Mouse (Mus musculus): ENCODE results near the gene Zfp872. TPM values are rescaled to one million over a fixed set of nuclear protein-coding genes. Genes with fewer than 3 reads are reported as not detected.

Gene Zfp872
- not detected for total RNA-seq (2023)

DNA sequence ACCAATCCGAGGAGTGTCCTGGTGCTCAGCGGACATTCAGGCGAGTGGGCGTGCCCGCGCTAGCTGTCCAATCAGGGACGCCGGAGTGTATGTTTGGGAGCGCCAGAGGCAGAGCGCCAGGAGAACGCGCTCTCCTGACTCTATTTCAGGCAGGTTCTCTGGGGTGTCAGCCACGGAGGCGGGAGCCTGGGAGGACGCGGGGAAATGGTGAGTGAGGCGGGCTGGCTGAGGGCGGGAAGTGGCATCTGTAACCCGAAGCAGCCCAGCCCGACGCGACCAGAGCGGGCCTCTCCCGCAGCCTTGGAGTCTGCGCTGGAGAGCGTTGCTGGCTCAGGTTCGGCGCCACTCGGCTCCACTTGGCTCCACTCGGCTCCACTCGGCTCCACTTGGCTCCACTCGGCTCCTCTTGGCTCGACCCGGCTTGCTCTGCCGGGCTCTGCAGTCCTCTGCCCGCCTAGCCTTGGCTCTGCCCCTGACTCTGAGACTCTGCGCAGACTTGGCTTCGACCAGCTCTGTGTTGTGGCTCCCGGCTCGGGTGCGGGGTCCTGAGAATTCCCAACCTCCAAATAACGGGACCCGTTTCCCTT is at the start of gene Zfp872:
Zfp872 (plus strand) TSS at position 66 of the 587 bp plus-strand sequence.

DNA sequence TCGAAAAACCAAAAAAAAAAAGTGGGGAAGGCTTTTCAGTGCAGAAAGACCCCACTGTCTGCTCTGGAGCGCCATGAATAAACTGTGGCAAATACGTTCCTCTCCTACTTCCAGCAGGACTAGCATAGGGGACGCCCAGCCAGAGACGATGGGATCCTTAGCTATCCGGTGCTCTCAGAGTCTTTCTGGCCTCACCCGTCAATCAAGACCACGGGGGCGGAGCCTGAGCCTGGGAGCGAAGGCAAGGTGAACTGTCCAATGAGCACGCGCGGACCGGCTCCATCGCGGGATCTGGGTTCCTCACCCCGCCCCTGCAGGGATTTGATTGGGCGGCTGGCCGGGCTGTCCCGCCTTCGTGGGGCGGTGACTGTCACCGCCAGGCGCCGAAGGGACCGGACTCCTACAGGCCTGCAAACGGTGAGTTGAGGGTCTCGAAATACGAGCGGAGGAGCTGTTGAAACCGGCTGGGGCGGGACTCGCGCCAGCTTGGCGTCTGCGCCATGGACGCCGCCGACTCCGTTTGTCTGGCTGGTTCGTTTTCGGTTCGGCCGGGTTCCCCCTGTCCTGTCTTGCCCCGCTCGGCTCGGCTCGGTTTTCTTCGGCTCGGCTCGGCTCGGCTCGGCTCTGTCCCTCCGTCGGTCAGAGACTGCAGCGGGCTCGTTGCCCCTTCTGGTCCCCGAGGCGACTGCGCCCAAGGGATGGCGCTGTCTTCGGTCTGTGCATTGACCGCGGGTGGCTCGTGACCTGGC is 31.2 kb upstream of the Zfp872 start, which contains the start of gene Pigyl:
Pigyl (plus strand) TSS at position 350 of the 749 bp plus-strand sequence.

DNA sequence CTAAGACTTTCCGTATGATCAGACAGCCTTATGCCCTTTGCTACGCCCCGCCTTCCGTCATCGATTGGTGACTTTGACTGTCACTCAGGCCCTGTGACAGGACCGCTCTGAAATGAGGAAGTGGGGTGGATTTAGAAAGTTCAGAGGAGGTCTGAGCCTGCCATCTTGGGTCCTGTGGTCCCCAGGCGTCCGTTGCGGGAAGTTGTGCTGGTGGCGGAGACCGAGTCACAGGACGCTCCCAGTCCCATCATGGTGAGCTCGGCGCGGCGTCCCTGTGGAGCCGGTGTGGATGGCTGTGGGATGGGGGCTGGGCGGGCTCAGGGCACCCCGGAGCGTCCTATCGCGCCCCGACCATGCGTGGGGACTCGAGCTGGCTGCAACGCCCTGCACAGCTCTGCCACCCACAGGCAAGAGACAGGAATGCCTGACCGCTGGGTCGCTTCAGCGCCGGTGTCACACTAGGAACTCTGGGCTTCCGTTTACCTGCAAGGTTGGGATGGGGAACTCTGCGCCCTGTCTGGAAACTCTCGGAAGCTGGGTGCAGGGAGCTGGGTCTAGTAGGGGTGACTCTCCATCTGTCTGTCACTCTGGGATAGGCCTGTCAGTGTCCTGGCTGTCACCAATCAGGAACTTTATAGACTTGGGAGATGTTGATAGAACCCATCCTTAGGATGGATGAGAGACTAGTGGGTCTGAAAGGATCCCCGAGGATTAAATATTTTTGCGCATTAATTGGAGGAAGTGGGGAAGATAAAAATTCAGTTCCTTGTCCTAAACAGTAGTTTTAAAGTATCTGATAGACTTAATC is 37.9 kb downstream of the Zfp872 start, which contains the start of gene Zfp809:
Zfp809 (plus strand) TSS at position 134 of the 808 bp plus-strand sequence.

Other genes starting within 250 kb of the Zfp872 start
- 7.4 TPM for gene Swsap1, start 232.3 kb upstream of the Zfp872 start, total RNA-seq (2023)
- not detected for gene Epor, start 224.6 kb upstream of the Zfp872 start, total RNA-seq (2023)
- gene Rgl3, start 198.6 kb upstream of the Zfp872 start, total RNA-seq (2023), result not detected
- not detected for gene Ccdc151, start 185.5 kb upstream of the Zfp872 start, total RNA-seq (2023)
- gene Prkcsh, start 185.3 kb upstream of the Zfp872 start, total RNA-seq (2023), result 93.5 TPM
- 0.18 TPM for gene Elavl3, start 136.1 kb upstream of the Zfp872 start, total RNA-seq (2023)
- gene Gm49318, start 116.8 kb upstream of the Zfp872 start, total RNA-seq (2023), result not detected
- gene Zfp653, start 116.7 kb upstream of the Zfp872 start, total RNA-seq (2023), result 28.6 TPM
- 26.7 TPM for gene Ecsit, start 102.7 kb upstream of the Zfp872 start, total RNA-seq (2023)
- not detected for gene Cnn1, start 88.9 kb upstream of the Zfp872 start, total RNA-seq (2023)
- 25.6 TPM for gene Elof1, start 70.9 kb upstream of the Zfp872 start, total RNA-seq (2023)
- gene Acp5, start 52.4 kb upstream of the Zfp872 start, total RNA-seq (2023), result 239 TPM
- gene Pigyl, start 31.2 kb upstream of the Zfp872 start, total RNA-seq (2023), result 12.7 TPM
- 39.3 TPM for gene Zfp809, start 37.6 kb downstream of the Zfp872 start, total RNA-seq (2023)
- 2.4 TPM for gene Zfp599, start 71.8 kb downstream of the Zfp872 start, total RNA-seq (2023)
- gene Zfp810, start 119.6 kb downstream of the Zfp872 start, total RNA-seq (2023), result 12.9 TPM
- gene Anln, start 201.1 kb downstream of the Zfp872 start, total RNA-seq (2023), result 1.6 TPM
- gene 9530077C05Rik, start 223.4 kb downstream of the Zfp872 start, total RNA-seq (2023), result 0.58 TPM

All from CD8-positive naive resting alpha-beta T cell, adult 57 days (primary cell).